Mouse (Mus musculus) adrenal gland, postnatal 10 days (tissue): ENCODE measurements around the gene Shisa5. TPM values are rescaled to one million over a fixed set of nuclear protein-coding genes. Genes with fewer than 3 reads are reported as not detected.

Experiments used
- total RNA-seq, 2 experiments: library from RNA; stranded (reverse); gene quantifications; 2 replicates each; pipeline ENCODE4 v1.2.3; 2021

Shisa5 gene
- total RNA-seq, 2 experiments from 2014 or later, result 107 to 113 TPM

Other genes starting within 250 kb of the Shisa5 start
- gene Nckipsd, start 230.2 kb upstream of the Shisa5 start, total RNA-seq, result 1 to 10 TPM; 6.9 to 9.5 TPM
- gene Celsr3, start 212.2 kb upstream of the Shisa5 start, total RNA-seq, result 1 to 10 TPM; 3.3 to 4.9 TPM
- gene Slc26a6, start 185.3 kb upstream of the Shisa5 start, total RNA-seq, result 10 to 100 TPM in 1 of 2 experiments, 1 to 10 TPM in 1; 9.8 to 13.8 TPM
- gene Tmem89, start 123.9 kb upstream of the Shisa5 start, total RNA-seq, result not detected
- gene Uqcrc1, start 101.9 kb upstream of the Shisa5 start, total RNA-seq, result 1,000 to 10,000 TPM; 1,423 to 1,562 TPM
- gene Col7a1, start 85.0 kb upstream of the Shisa5 start, total RNA-seq, result 1 to 10 TPM; 3.7 TPM
- gene Ucn2, start 52.6 kb upstream of the Shisa5 start, total RNA-seq, result under 1 TPM; 0.33 to 0.39 TPM
- gene Pfkfb4, start 46.8 kb upstream of the Shisa5 start, total RNA-seq, result 1 to 10 TPM; 3.2 to 8.1 TPM
- 10 to 100 TPM; 14.0 to 15.9 TPM for gene Trex1, start 21.2 kb downstream of the Shisa5 start, total RNA-seq
- 10 to 100 TPM; 13.8 to 14.2 TPM for gene Atrip, start 35.6 kb downstream of the Shisa5 start, total RNA-seq
- gene Ccdc51, start 43.9 kb downstream of the Shisa5 start, total RNA-seq, result 10 to 100 TPM; 15.7 to 19.4 TPM
- gene Tma7, start 44.0 kb downstream of the Shisa5 start, total RNA-seq, result 100 to 1,000 TPM; 336 to 351 TPM
- 10 to 100 TPM; 46.9 to 69.6 TPM for gene Plxnb1, start 56.8 kb downstream of the Shisa5 start, total RNA-seq
- gene Fbxw21, start 123.5 kb downstream of the Shisa5 start, total RNA-seq, result not detected
- gene Fbxw13, start 157.4 kb downstream of the Shisa5 start, total RNA-seq, result not detected
- gene Fbxw20, start 196.2 kb downstream of the Shisa5 start, total RNA-seq, result not detected
- gene Fbxw14, start 249.1 kb downstream of the Shisa5 start, total RNA-seq, result not detected